Mouse (Mus musculus) hindbrain, embryonic 13.5 days (tissue): ENCODE measurements around the gene Cacng2. TPM values are rescaled to one million over a fixed set of nuclear protein-coding genes. Genes with fewer than 3 reads are reported as not detected.

ENCODE experiments used
- ATAC-seq: fragments of 200-750 bp; cut with Nextera tagmentation; 2 replicates; pipeline ENCODE4 v1.8.0; 2017; ENCODE audit warnings: moderate TSS enrichment; ENCODE audit not compliant: low FRiP score
- H3K27ac ChIP-seq: fragments of 300-500 bp; sonication (generic); 2 replicates; pipeline ENCODE4 v1.5.1; 2015; ENCODE audit warnings: inconsistent platforms, mild to moderate bottlenecking, moderate library complexity
- H3K27me3 ChIP-seq: fragments of 300-500 bp; sonication (generic); 2 replicates; pipeline ENCODE4 v1.6.1; 2015; ENCODE audit warnings: mild to moderate bottlenecking, inconsistent platforms
- H3K36me3 ChIP-seq: fragments of 300-500 bp; sonication (generic); 2 replicates; pipeline ENCODE4 v1.6.1; 2015; ENCODE audit warnings: mild to moderate bottlenecking, inconsistent platforms
- H3K4me1 ChIP-seq: fragments of 300-500 bp; sonication (generic); replicated peaks from 2 replicates; pipeline ENCODE4 v1.6.1; 2015; ENCODE audit warnings: inconsistent platforms
- H3K4me2 ChIP-seq: fragments of 300-500 bp; sonication (generic); 2 replicates; pipeline ENCODE4 v1.6.1; 2015; ENCODE audit warnings: inconsistent platforms, mild to moderate bottlenecking, moderate library complexity
- H3K4me3 ChIP-seq: fragments of 300-500 bp; sonication (generic); 2 replicates; pipeline ENCODE4 v1.5.1; 2015; ENCODE audit warnings: mild to moderate bottlenecking, inconsistent platforms
- H3K9ac ChIP-seq: fragments of 300-500 bp; sonication (generic); 2 replicates; pipeline ENCODE4 v1.6.1; 2015; ENCODE audit warnings: mild to moderate bottlenecking, inconsistent platforms
- H3K9me3 ChIP-seq: fragments of 300-500 bp; sonication (generic); 2 replicates; pipeline ENCODE4 v1.6.1; 2016; ENCODE audit warnings: inconsistent platforms
- WGBS: fragments of 180-500 bp; shearing (Covaris S2); methylation state at CpG from one replicate; pipeline ENCODE4 v1.1.7; 2015; 5-methylcytosine and 5-hydroxymethylcytosine counted together
- polyA plus RNA-seq: library from polyadenylated mRNA; unstranded; fragments of >200 nt; fragmentation: Nextera tagmentation; extraction: Ambion mirVana; gene quantifications from 2 replicates; pipeline ENCODE4 v1.2.1, GENCODE M21; 2015

Gene Cacng2
- 10.5 and 10.7 TPM in 2 replicates for polyA plus RNA-seq

DNA sequence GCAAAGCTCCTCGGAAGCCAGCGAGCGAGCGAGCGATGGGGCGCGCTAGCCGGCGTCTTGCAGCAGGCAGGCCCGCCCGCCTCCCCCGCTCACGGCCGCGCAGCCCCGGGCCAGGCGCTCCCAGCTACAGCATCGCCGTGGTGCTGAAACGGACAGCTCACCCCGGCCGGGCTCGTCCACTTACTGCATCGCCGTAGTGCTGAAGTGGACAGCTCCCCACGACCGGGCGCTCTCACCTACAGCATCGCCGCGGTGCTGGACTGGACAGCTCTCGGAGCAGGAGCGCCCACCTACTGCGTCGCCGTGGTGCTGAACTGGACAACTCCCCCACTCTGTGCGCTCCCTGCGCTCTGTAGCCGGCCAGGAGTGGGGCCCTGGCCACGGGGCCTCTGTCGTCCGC lies at the start of gene Cacng2:
TSS of gene Cacng2 (minus strand) at position 325 of the 400 bp plus-strand sequence.
- Histone ChIP-seq H3K27ac (peak within 1 kb of the TSS; percentile 91), H3K9me3 (no peaks in the 10 kb centered on the region), H3K4me2 (peak within 1 kb of the TSS; percentile 72), H3K4me1 (peaks cover 56% of the 10 kb centered on the region), H3K36me3 (no peaks in the 10 kb centered on the region), H3K4me3 (peak within 1 kb of the TSS; percentile 72), H3K9ac (peak within 1 kb of the TSS; percentile 92), H3K27me3 (0 out of 2 replicates have a peak, but pooled peaks cover 10% of the 10 kb centered on the region)
- WGBS, result under 1% methylated on average over 26 of the region's 42 CpGs
- ATAC-seq, result peak; percentile 89

DNA sequence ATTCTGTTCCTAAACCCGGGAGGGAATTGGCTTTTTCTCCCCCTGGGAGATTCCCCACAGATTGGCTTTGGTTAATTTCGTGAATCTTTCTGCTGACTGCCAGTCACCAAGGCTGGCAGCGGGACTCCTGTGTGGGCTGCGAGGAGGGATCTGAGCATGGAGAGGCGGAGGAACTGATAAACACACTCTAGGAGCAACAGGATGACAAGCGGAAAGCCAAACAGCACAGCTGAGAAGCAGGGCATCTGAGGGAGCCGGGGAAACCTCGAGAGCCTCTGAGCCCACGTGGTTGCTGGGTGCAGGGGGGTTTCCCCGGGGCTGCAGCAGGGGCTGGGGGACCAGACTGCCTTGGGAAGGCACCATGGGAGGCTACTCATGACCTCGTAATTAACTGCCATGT lies 49.7 kb upstream of the Cacng2 start:
- no peaks in the 10 kb centered on the region for H3K9me3 ChIP-seq
- H3K9ac ChIP-seq, result no peak overlapping the region
- WGBS, result 85% methylated on average over 11 of the region's 11 CpGs
- no peak overlapping the region for H3K27ac ChIP-seq
- H3K36me3 ChIP-seq, result peaks cover 21% of the 10 kb centered on the region
- ATAC-seq, result no peak
- H3K4me3 ChIP-seq, result no peak overlapping the region
- H3K4me1 ChIP-seq, result peaks cover 33% of the 10 kb centered on the region
- H3K4me2 ChIP-seq, result no peak overlapping the region
- no peaks in the 10 kb centered on the region for H3K27me3 ChIP-seq

DNA sequence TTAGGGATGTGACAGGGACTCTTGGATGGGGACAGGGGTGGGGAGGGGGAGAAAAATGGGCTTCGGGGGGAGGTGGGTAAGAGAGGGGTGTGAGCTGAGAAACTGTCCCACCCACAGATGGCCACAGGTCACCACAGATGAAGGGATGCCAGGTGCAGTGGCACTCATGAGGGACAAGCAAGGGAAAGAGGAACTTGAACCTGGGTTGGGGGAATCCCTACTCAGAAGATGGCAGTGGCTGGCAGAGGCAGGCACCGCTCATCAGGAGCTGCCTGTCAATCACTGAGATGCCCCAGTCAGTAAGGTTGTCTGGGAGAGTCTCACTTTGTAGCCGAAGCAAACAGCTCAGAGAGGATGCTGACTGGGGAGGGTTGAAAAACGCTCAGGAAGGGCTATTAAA lies 45.5 kb upstream of the Cacng2 start:
- no peaks in the 10 kb centered on the region for H3K27me3 ChIP-seq
- no peaks in the 10 kb centered on the region for H3K9me3 ChIP-seq
- ATAC-seq, result no peak
- WGBS, result 89% methylated on average over 4 of the region's 4 CpGs
- H3K36me3 ChIP-seq, result peaks cover 41% of the 10 kb centered on the region
- H3K4me1 ChIP-seq, result peaks cover 38% of the 10 kb centered on the region
- H3K9ac ChIP-seq, result no peak overlapping the region
- H3K4me3 ChIP-seq, result no peak overlapping the region
- H3K4me2 ChIP-seq, result no peak overlapping the region
- H3K27ac ChIP-seq, result peak overlapping the region; percentile 64; the same call in 1 of the 2 replicates

DNA sequence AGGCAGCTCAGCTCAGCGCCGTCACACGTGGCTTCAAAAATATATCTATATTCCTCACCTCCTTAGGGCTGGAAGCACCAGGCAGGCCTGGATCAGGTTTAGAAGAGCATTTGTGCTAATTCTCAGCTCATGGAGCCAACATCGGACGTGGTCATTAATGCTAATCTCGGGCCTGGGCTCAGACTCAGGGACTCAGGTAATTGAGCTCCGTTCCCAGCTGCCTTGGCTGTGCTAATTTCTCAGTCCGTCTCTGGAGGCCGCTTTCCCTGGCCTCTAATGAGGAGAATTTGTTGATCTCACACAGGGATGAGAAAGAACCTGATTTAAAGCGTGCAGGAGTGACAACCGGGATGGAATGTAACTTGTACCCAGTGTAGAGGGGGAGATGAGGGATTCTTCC lies 44.6 kb upstream of the Cacng2 start:
- WGBS, result 63% methylated on average over 11 of the region's 11 CpGs
- Histone ChIP-seq H3K4me1 (peaks cover 38% of the 10 kb centered on the region), H3K27me3 (no peaks in the 10 kb centered on the region), H3K4me3 (no peak overlapping the region), H3K27ac (peak overlapping the region; percentile 64), H3K36me3 (peaks cover 41% of the 10 kb centered on the region), H3K9me3 (no peaks in the 10 kb centered on the region), H3K9ac (no peak overlapping the region), H3K4me2 (no peak overlapping the region)
- no peak for ATAC-seq

DNA sequence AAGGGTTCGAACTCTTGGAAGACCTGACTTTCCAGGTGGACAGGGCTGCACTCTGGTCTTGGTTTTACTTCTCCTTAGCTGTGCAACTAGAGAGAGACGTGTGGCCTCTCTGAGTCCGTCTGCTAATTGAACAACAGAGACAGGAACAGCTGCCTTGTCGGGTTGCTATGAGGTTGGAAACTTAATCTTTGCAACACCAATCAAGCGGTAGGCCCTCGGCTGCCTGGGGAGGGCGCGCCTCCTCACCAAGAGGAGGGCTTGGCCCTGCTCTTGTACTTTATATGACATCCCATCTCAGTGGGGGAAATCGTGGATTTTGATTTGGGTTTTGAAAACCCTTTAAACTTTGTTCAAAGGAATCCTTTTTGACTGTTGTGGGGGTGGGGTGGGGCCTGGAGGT lies 42.1 kb upstream of the Cacng2 start:
- Histone ChIP-seq H3K4me3 (no peak overlapping the region), H3K4me2 (no peak overlapping the region), H3K27me3 (no peaks in the 10 kb centered on the region), H3K9me3 (no peaks in the 10 kb centered on the region), H3K9ac (no peak overlapping the region), H3K27ac (0 out of 2 replicates have a peak overlapping the region, but pooled peaks have one; percentile 44), H3K4me1 (peaks cover 43% of the 10 kb centered on the region), H3K36me3 (peaks cover 42% of the 10 kb centered on the region)
- 81% methylated on average over 9 of the region's 9 CpGs for WGBS
- no peak for ATAC-seq

DNA sequence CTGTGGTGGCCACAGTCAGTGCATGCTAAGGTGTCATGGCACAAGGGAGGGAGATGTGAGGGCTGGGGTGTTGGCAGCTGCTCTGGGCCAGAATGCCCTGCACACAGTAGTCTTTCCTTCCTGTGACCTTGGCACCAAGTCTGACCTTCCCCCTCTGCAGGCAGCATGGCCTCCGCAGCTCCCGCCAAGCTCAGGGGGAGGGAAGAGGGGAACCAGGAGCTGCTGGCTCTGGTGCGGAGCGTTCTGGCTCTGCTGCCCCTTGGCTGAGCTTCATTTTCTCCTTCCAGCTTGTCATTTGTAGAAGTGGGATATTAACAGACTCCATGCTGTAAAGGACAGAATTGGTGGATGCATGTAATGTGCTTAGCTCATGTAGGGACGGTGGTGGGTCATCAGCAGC lies 38.5 kb upstream of the Cacng2 start:
- whole genome bisulfite sequencing, result 78% methylated on average over 5 of the region's 5 CpGs
- Histone ChIP-seq H3K9ac (no peak overlapping the region), H3K27ac (no peak overlapping the region), H3K4me1 (peaks cover 32% of the 10 kb centered on the region), H3K4me3 (no peak overlapping the region), H3K36me3 (peaks cover 23% of the 10 kb centered on the region), H3K4me2 (no peak overlapping the region), H3K9me3 (no peaks in the 10 kb centered on the region), H3K27me3 (no peaks in the 10 kb centered on the region)
- ATAC-seq, result no peak

DNA sequence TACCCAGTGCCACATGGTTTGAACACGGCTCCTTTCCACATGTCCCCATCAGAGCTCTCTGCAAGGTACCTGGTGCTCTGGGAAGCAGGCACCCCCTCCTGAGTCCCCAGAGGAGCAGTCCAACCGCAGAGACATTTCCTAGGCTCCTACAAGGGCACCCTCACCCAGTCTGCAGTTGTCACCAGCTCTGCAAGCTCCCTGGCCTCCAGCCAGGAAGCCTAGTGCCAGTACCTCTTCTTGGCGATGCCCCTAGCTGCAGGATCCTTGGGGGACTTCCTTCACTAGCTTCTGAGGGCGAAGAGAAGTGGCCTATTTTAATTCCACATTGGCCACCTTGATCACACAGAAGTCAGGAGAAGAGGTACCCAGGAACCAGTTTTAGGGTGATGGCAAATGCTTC lies 38.0 kb upstream of the Cacng2 start:
- Histone ChIP-seq H3K9me3 (no peaks in the 10 kb centered on the region), H3K4me3 (no peak overlapping the region), H3K27me3 (no peaks in the 10 kb centered on the region), H3K4me1 (peaks cover 34% of the 10 kb centered on the region), H3K9ac (no peak overlapping the region), H3K36me3 (peaks cover 18% of the 10 kb centered on the region; the same call in 1 of the 2 replicates), H3K27ac (no peak overlapping the region), H3K4me2 (no peak overlapping the region)
- no peak for ATAC-seq
- 78% methylated on average over 4 of the region's 4 CpGs for WGBS

DNA sequence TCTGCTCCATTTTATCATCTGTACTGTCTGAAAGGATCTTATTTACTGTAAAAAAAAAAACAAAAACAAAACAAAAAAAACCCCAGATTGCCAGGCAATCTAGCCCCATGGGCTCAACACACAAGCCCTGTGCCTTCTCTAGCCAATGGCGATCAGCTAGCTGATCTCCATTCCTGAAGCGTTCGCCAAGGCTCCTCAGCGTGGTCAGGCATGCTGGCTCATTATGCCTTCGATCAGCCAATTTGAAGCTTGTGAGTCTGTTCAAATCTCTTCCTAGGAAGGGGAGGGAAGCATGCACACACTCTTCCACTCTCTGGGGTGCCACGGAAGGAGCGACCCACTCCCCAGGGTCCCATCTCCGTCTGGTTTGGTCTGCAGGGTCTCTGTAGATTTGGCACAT lies 37.5 kb upstream of the Cacng2 start:
- Histone ChIP-seq H3K4me3 (no peak overlapping the region), H3K36me3 (peaks cover 15% of the 10 kb centered on the region; the same call in 1 of the 2 replicates), H3K9me3 (no peaks in the 10 kb centered on the region), H3K27me3 (no peaks in the 10 kb centered on the region), H3K4me1 (peaks cover 34% of the 10 kb centered on the region), H3K27ac (no peak overlapping the region), H3K9ac (no peak overlapping the region), H3K4me2 (no peak overlapping the region)
- 71% methylated on average over 8 of the region's 8 CpGs for WGBS
- no peak for ATAC-seq

DNA sequence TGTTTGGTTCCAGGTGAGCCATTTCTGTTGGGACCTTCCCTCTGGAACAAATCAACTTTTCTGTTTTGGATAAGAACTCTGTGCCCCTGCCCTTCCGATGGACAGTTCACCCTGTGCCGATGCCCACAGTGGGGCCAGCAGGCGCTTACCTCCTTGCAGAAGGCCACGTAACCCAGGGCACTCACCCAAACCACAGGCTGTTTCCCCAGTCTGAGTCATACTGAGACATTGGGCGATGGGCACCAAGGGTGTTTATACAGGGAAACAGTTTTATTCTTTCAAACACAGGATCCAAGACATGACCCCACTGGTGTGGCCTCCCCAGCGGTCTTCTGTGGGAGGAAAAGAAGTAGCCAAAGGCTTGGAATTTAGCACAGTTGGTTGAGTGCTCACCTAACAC lies 35.6 kb upstream of the Cacng2 start:
- Histone ChIP-seq H3K9ac (no peak overlapping the region), H3K4me3 (no peak overlapping the region), H3K36me3 (0 out of 2 replicates have a peak, but pooled peaks cover 10% of the 10 kb centered on the region), H3K4me1 (peaks cover 21% of the 10 kb centered on the region), H3K9me3 (no peaks in the 10 kb centered on the region), H3K27ac (no peak overlapping the region), H3K4me2 (no peak overlapping the region), H3K27me3 (0 out of 2 replicates have a peak, but pooled peaks cover 3% of the 10 kb centered on the region)
- WGBS, result 90% methylated on average over 6 of the region's 6 CpGs
- no peak for ATAC-seq

DNA sequence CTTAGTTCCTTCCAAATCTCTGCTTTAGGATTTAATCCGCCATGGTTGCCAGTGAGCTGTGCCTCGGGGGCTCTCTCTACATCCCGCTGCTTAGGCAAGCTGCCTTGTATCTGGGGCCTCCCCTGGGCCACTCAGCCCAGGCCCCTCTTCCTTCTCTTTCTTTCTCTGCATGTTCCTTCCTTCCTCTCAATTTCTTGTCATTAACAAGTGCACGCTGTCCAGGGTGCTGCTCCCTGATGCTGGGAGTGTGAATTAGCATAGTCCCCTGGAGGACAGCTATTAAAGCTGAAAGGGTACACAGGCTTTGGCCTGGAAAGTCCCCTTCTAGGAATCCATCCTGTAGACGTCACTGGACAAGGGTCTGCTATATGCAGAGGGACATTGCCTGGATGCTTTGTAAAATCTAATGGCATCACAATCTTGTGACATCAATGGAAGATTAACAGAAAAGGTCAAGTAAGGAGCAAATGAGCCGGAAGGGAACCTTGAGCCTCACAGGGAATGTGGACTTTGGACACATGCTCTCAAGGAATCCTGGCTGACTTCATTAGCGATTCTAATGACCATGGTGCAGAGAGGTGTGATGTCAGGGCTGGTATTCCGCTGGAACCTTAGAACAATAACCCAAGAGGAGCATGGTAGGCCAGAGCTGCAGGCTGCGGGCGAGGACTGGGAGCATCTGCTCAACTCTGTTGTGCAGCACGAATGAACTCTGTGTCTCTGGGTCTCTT lies 33.4 kb upstream of the Cacng2 start:
- no peaks in the 10 kb centered on the region for H3K9me3 ChIP-seq
- no peak for ATAC-seq
- H3K4me1 ChIP-seq, result peaks cover 21% of the 10 kb centered on the region
- H3K27me3 ChIP-seq, result 0 out of 2 replicates have a peak, but pooled peaks cover 3% of the 10 kb centered on the region
- 0 out of 2 replicates have a peak, but pooled peaks cover 2% of the 10 kb centered on the region for H3K36me3 ChIP-seq
- H3K4me2 ChIP-seq, result no peak overlapping the region
- WGBS, result 42% methylated on average over 11 of the region's 11 CpGs
- 0 out of 2 replicates have a peak overlapping the region, but pooled peaks have one; percentile 9 for H3K9ac ChIP-seq
- H3K4me3 ChIP-seq, result no peak overlapping the region
- H3K27ac ChIP-seq, result no peak overlapping the region

DNA sequence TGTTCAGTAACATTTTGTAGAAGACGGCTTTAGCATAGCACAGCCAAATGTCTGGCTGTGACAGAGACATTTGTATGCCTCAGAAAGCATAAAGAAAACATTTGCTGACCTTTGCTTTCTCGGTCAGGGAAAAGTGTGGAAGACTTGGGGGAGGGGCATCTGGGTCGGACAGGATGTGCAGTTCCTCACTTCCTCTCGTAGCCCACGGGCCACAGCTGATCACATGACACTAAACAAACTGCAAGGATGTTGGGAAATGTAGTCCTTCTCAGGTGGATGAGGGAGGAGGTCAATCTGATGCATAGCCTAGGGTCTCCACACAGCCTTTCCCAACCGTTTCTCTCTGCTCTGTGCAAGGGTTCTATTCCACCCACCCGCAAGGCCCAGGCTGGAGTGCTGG lies 28.7 kb upstream of the Cacng2 start:
- Histone ChIP-seq H3K9ac (no peak overlapping the region), H3K36me3 (no peaks in the 10 kb centered on the region), H3K9me3 (no peaks in the 10 kb centered on the region), H3K4me2 (no peak overlapping the region), H3K27ac (no peak overlapping the region), H3K4me1 (peaks cover 18% of the 10 kb centered on the region), H3K27me3 (0 out of 2 replicates have a peak, but pooled peaks cover 3% of the 10 kb centered on the region), H3K4me3 (no peak overlapping the region)
- WGBS, result 76% methylated on average over 7 of the region's 7 CpGs
- no peak for ATAC-seq

DNA sequence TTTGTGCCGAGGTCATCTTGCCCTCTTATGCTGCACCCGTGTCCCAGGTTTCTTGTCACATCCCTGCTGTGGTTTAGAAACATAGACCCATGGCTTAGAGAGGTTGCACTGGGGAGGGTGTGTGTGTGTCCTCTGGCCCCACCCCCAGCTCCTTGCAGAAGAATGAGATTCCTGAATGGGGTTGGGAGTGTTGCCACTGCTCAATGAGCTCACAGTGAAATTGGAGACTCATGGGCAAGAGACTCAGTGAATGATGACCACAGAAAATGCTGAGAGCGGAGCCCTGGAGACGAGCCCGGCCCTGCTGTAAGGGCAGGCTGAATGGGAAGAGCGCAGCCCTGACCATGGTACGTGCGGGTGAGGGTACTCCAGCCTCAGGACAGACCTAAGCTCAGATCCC lies 20.4 kb upstream of the Cacng2 start:
- Histone ChIP-seq H3K4me1 (peaks cover 5% of the 10 kb centered on the region), H3K9me3 (no peaks in the 10 kb centered on the region), H3K36me3 (no peaks in the 10 kb centered on the region), H3K27ac (no peak overlapping the region), H3K4me2 (no peak overlapping the region), H3K27me3 (peaks cover 9% of the 10 kb centered on the region), H3K9ac (no peak overlapping the region), H3K4me3 (no peak overlapping the region)
- WGBS, result 37% methylated on average over 8 of the region's 8 CpGs
- no peak for ATAC-seq

DNA sequence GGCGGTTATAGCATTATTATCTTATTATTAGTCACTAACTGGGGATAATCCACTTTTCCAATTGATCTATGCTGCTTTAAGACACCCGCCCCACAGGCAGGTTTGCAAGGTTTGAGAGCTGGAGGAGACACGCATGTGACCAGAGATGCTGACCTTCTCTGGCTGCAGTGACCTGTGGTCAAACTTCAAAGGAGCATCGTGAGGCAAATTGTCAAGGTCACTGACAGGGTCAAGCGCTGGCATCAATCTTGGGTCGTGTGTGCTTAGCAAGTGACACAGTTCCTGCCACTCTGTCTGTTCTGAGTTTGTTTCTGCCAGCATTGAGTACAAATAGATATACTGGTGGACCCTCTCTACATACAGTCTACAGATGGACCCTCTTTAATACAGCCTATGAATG lies 14.8 kb upstream of the Cacng2 start:
- H3K9me3 ChIP-seq, result no peaks in the 10 kb centered on the region
- 32% methylated on average over 6 of the region's 6 CpGs for WGBS
- ATAC-seq, result no peak
- peaks cover 10% of the 10 kb centered on the region for H3K27me3 ChIP-seq
- H3K4me1 ChIP-seq, result peaks cover 16% of the 10 kb centered on the region
- no peaks in the 10 kb centered on the region for H3K36me3 ChIP-seq
- no peak overlapping the region for H3K27ac ChIP-seq
- no peak overlapping the region for H3K9ac ChIP-seq
- H3K4me2 ChIP-seq, result no peak overlapping the region
- no peak overlapping the region for H3K4me3 ChIP-seq
